Mouse (Mus musculus): ENCODE measurements around the gene Atf6. TPM values are rescaled to one million over a fixed set of nuclear protein-coding genes. Genes with fewer than 3 reads are reported as not detected.

Gene Atf6
- total RNA-seq, 2 experiments from 2014 or later: 24.3 to 27.6 TPM

- ATAC-seq (replicated peaks; ENCODE audit: poor library complexity): peak; percentile 98
Measured at GRCm38 (mm10) chr1:170884978-170885561, 17.5 kb upstream of the Atf6 start, which contains the start of the genes Gm26620 and Dusp12. Gm26620 (plus strand) TSS chr1:170885065. Dusp12 (minus strand) TSS chr1:170885540.

DNA sequence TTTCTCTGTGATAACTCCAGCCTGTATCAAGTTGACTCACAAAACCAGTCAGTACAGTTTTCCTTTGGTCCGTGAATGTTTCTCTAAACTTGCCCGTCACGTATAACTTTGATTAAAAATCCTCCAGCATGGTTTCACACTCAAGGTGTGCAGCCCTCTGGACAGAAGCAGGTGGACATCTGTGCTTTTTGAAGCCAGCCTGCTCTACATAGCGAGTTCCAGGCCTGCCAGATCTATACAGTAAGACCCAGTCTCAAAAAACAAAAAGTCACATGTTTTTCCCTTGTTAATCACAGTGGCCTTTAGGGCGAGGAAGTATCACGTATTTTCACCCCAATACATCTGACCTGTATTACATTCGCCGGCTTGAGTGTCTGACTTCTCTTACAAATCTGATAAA is 16.8 kb upstream of the Atf6 start:
- no peak for ATAC-seq (replicated peaks; ENCODE audit: poor library complexity)

DNA sequence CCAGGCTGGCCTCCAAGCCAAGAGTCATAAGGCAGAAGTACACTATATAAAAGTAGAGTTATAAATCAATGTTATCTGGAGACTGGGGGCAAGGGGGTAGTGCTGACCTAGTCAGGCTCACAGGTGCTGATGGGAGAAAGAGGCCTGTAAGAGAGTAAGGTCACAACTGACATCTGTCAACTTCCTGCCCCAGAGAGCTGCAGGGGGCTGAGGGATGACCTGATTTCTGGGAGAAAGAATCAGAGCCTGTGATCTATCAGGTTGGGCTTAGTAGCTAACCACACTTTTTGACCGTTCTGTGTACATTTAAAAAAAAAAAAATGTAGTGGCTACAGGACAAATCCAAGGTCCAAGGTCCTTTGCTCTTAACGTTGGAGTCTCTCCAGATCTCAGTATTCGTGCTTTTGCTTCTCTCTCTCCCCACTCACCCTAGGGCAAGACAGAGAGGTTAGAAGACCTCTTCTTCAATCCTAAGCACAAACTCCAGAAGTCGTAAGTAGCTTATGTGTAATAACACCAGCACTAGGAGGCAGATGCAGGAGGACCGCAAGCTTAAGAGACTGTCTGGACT is 15.4 kb upstream of the Atf6 start:
- no peak for ATAC-seq (replicated peaks; ENCODE audit: poor library complexity)

GRCm38 (mm10) chr1:170876906-170877305 is 9.3 kb upstream of the Atf6 start:
- ATAC-seq (replicated peaks; ENCODE audit: poor library complexity): no peak

- ATAC-seq (replicated peaks; ENCODE audit: poor library complexity): no peak
Measured at GRCm38 (mm10) chr1:170875676-170876075, 8.1 kb upstream of the Atf6 start.

- no peak for ATAC-seq (replicated peaks; ENCODE audit: poor library complexity)
Measured at GRCm38 (mm10) chr1:170871961-170872360, 4.4 kb upstream of the Atf6 start.

DNA sequence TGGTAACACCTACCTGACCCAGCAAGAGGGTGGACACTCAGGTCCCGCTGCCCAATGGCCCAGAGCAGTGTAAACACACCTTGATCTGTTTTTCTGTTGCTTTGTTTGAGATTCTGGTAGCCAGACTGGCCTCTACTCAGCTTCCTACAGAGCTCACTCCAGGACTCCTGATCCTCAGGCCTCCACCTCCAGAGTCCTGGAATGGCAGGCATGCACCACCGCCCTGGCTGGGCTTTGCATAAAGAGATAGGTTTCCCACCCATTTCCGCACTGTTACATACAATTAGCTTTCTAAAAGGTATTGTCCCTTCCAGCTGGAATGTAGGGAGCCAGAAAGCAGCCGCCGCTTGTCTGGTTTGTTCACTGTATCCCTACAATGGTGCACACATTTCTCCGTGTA is 3.8 kb upstream of the Atf6 start:
- no peak for ATAC-seq (replicated peaks; ENCODE audit: poor library complexity)

GRCm38 (mm10) chr1:170868905-170869283 is 1.3 kb upstream of the Atf6 start:
- ATAC-seq (replicated peaks; ENCODE audit: poor library complexity): no peak

DNA sequence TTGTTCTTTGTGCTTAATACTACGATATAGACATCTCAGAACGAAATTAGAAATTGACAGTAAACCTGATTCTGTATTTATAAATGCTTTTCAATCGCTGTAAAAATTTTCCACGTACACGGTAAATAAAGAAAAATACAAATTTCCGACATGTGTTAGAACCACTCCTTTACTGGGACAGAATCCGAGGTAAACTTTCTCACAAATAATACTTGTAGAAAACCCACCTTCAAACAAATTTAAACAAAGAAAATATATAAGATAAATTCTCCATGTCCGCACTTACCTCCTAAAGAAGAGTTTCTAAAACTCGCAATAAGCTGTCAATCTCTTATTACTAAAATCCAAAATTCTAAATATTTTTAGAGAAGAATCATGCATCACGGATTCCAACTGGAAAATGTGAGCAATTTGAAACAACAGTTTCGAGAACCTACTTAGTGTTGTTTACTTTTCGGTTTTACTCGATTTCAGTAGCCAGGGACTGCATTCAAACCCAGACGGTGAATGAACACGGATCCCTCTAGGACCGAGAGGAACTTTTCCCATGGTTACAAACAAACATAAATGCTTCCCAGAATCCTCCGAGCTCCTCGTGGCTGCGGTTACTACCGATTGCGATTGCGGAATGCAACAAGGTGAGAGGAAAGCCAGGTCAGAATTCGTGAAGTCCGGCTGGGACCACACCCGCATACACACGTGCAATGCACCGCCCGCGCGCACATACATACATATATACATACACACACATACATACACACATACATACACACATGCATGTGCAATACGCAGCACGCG is 735 bp upstream of the Atf6 start:
- peak; percentile 69 for ATAC-seq (replicated peaks; ENCODE audit: poor library complexity)

DNA sequence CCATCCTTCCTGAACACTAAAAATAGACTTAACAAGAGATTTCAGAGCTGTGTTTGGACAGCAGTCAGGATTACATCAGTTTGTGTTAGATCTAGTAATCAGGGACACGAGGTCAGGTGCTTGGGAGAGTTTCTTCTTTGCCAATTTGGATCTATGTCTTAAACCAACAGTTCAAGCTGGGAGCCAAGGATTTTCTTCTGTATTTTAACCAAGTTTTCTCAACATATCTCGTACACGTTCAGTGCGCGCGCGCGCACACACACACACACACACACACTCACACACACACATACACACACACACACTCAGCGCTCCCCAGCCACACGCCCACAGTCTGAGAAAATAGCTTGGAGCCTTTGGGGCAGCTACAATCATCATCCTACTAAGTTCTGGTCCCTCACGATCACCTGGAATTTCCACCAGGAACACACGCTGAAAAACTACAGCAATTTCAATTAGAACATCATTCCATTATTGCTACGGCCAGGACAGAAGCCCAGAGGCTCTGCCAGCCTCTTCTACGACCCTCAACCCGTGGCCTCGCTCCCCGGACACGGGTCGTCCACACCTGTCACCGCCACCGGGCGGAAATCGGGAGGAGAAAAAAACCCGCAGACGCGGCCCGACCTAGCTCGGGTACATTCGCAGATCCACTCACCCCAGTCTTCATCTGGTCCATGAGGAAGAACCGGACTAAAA is 430 bp downstream of the Atf6 start:
- peak; percentile 6 for ATAC-seq (replicated peaks; ENCODE audit: poor library complexity)

DNA sequence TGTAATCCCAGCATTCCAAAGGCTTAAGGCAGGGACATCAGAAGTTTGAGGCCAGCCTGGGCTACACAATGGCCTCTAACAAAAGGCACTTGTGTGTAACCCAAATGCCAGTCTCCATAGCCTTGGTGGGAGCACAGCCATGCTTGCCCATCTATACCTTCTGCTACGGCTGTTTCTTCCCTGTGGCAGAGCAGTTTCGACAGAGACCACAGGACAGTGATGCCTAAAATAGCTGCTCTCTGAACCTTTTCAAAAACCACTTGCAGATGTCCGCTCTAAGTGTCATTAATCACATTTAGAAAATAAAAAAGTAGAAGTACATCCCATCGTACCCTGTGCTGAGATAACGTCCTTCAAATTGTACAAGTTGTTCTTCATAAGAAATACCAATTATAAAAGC is 2.2 kb downstream of the Atf6 start:
- ATAC-seq (replicated peaks; ENCODE audit: poor library complexity): no peak

DNA sequence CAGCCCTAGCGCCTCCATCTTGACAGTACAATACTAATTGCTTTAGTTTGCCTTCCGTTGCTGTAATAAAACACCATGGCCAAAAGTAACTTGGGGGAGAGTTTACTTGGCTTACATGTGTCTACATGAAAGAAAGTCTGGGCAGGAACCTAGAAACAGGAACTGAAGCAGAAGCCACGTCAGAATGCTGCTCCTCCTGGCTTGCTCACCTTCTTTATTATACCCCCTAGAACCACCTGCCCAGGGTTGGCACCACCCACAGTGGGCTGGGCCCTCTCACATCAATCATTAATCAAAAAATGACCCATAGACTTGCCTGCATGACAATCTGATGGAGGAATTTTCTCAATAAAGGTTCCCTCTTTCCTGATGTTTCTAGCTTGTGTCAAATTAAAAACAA is 2.8 kb downstream of the Atf6 start:
- no peak for ATAC-seq (replicated peaks; ENCODE audit: poor library complexity)

GRCm38 (mm10) chr1:170864234-170864633 is 3.3 kb downstream of the Atf6 start:
- no peak for ATAC-seq (replicated peaks; ENCODE audit: poor library complexity)

GRCm38 (mm10) chr1:170863033-170863432 is 4.5 kb downstream of the Atf6 start:
- peak; percentile 41 for ATAC-seq (replicated peaks; ENCODE audit: poor library complexity)

DNA sequence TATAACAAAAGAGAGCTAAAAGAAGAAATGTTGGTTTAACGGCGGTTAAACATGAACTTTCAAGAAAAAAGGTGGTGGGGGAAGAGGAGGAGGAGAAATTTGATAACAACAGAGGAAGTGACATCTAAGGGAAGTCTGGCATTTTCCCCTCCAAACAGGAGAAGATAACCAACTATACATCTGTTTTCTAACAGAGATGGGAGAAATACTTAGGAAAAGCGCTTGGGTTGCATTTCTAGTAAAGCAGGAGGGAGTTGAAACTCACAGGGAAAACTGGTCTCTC is 5.2 kb downstream of the Atf6 start:
- ATAC-seq (replicated peaks; ENCODE audit: poor library complexity): no peak

GRCm38 (mm10) chr1:170861671-170862434 is 5.7 kb downstream of the Atf6 start:
- no peak for ATAC-seq (replicated peaks; ENCODE audit: poor library complexity)

- no peak for ATAC-seq (replicated peaks; ENCODE audit: poor library complexity)
Measured at GRCm38 (mm10) chr1:170858872-170859271, 8.7 kb downstream of the Atf6 start.

DNA sequence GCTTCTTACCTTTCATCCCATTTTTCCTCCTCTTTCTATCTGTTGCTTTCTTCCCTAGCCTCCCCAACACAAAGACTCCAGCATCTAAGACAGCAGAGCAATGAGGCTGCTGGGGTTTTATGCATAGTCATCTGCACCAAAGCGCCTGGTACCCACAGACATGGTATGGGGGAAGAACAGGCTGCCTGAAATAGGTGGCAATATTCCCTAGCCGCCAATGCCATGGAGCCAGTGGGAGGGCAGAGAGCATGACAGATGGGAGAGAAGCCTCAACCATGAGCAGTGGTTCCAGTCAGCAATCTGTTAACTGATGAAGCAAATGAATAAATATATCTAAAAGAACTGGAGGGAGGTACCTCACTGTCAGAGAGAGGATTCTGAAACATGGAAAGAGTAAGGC is 10.2 kb downstream of the Atf6 start:
- no peak for ATAC-seq (replicated peaks; ENCODE audit: poor library complexity)

- ATAC-seq (replicated peaks; ENCODE audit: poor library complexity): peak; percentile 75
Measured at GRCm38 (mm10) chr1:170855056-170855760, 12.4 kb downstream of the Atf6 start.

- ATAC-seq (replicated peaks; ENCODE audit: poor library complexity): peak; percentile 85
Measured at GRCm38 (mm10) chr1:170853604-170854003, 14.0 kb downstream of the Atf6 start.

All from megakaryocyte progenitor cell, adult 5-6 weeks (primary cell).